Mouse (Mus musculus) limb, embryonic 12.5 days (tissue): ENCODE data around the gene Elmo2. TPM values are rescaled to one million over a fixed set of nuclear protein-coding genes. Genes with fewer than 3 reads are reported as not detected.

Source experiments
- ATAC-seq: fragments of 200-750 bp; cut with Nextera tagmentation; 2 replicates; pipeline ENCODE4 v1.8.0; 2017; ENCODE audit warnings: low read depth, moderate TSS enrichment; ENCODE audit not compliant: insufficient number of reproducible peaks, insufficient read depth, low FRiP score, low TSS enrichment
- H3K27ac ChIP-seq: fragments of 300-500 bp; sonication (generic); 2 replicates; pipeline ENCODE4 v1.5.1; 2016; ENCODE audit warnings: mild to moderate bottlenecking, moderate library complexity
- H3K27me3 ChIP-seq: fragments of 300-500 bp; sonication (generic); 2 replicates; pipeline ENCODE4 v1.6.1; 2016; ENCODE audit warnings: mild to moderate bottlenecking, moderate library complexity
- H3K36me3 ChIP-seq: fragments of 300-500 bp; sonication (generic); 2 replicates; pipeline ENCODE4 v1.6.1; 2016; ENCODE audit warnings: mild to moderate bottlenecking, moderate library complexity
- H3K4me1 ChIP-seq: fragments of 300-500 bp; sonication (generic); replicated peaks from 2 replicates; pipeline ENCODE4 v1.6.1; 2016
- H3K4me2 ChIP-seq: fragments of 300-500 bp; sonication (generic); 2 replicates; pipeline ENCODE4 v1.6.1; 2016; ENCODE audit warnings: mild to moderate bottlenecking, moderate library complexity
- H3K4me3 ChIP-seq: fragments of 300-500 bp; sonication (generic); replicated peaks from 2 replicates; pipeline ENCODE4 v1.5.1; 2016; ENCODE audit warnings: mild to moderate bottlenecking
- H3K9ac ChIP-seq: fragments of 300-500 bp; sonication (generic); replicated peaks from 2 replicates; pipeline ENCODE4 v1.6.1; 2016; ENCODE audit warnings: mild to moderate bottlenecking, moderate library complexity
- H3K9me3 ChIP-seq: fragments of 300-500 bp; sonication (generic); 2 replicates; pipeline ENCODE4 v1.6.1; 2016; ENCODE audit warnings: mild to moderate bottlenecking, moderate library complexity
- WGBS: fragments of 180-500 bp; shearing (Covaris S2); methylation state at CpG from one replicate; pipeline ENCODE4 v1.1.7; 2016; 5-methylcytosine and 5-hydroxymethylcytosine counted together
- polyA plus RNA-seq: library from polyadenylated mRNA; unstranded; fragments of >200 nt; fragmentation: Nextera tagmentation; extraction: Ambion mirVana; gene quantifications from 2 replicates; pipeline ENCODE4 v1.2.1, GENCODE M21; 2016

Elmo2 gene
- polyA plus RNA-seq, 1 experiment from 2014 or later, result 83.2 TPM

DNA sequence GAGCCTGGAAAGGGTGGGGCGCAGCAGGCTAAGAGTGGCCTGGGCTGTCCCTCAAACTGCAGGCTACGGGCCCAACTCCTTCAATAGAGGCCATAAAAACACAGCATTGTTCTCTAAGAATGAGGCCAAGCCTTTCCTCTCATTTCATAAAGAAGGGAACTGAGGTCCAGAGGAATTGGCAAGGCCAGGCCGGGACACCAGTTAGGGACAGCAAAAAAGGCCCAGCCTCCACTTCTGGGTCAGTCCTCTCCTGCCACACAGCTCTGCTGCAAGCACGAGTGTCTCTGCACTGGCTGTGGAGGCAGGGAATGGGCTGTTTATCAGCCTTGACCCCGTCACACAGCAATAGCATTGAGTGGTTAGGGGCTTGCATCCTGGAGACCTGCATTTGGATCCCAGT lies 2.8 kb downstream of the Elmo2 start:
- peaks cover 5% of the 10 kb centered on the region; the same call in 1 of the 2 replicates for H3K36me3 ChIP-seq
- H3K4me1 ChIP-seq, result peaks cover 58% of the 10 kb centered on the region
- H3K9ac ChIP-seq, result no peak overlapping the region
- ATAC-seq, result no peak
- H3K27ac ChIP-seq, result no peak overlapping the region
- H3K4me3 ChIP-seq, result no peak overlapping the region
- no peaks in the 10 kb centered on the region for H3K9me3 ChIP-seq
- WGBS, result 75% methylated on average over 5 of the region's 5 CpGs
- H3K27me3 ChIP-seq, result 0 out of 2 replicates have a peak, but pooled peaks cover under 1% of the 10 kb centered on the region
- H3K4me2 ChIP-seq, result no peak overlapping the region

DNA sequence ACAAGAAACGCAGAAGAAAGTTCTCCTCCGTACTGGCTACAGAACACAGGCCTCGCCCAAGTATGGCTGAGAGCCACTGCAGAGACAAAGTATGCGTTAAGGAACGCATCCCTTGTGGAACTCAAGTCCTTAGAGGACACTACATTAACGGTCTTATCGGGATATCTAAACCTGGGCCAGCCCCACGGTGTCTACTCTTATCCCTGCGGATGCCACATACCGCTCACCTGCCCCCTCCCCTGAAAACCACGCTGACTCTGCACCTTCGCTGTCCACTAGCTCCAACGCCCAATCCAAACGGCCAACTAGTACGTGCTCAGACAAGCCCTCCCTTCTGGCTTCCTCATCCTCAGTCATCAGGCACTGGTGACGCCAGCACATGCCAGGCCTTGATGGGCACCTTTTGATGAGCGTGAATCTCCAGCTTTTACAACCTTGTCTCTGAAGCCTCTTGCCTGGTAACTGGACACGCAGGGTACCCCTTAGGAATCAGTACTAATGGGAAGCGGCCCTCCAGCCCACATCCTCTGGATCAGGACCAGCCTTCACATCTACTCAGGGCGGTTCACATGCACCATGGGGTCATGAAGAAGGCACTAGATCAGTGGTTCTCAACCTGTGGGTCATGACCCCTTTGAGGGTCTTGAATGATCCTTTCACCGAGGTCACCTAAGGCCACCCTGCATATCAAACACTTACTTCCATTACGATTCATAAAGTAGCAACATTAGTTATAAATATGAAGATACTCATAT lies 4.1 kb downstream of the Elmo2 start:
- WGBS, result 86% methylated on average over 22 of the region's 22 CpGs
- Histone ChIP-seq H3K9me3 (no peaks in the 10 kb centered on the region), H3K4me1 (peaks cover 66% of the 10 kb centered on the region), H3K36me3 (peaks cover 5% of the 10 kb centered on the region; the same call in 1 of the 2 replicates), H3K4me2 (no peak overlapping the region), H3K9ac (no peak overlapping the region), H3K27ac (no peak overlapping the region), H3K27me3 (no peaks in the 10 kb centered on the region), H3K4me3 (no peak overlapping the region)
- ATAC-seq, result no peak

- Histone ChIP-seq H3K4me2 (no peak overlapping the region), H3K27me3 (no peaks in the 10 kb centered on the region), H3K4me1 (peaks cover 70% of the 10 kb centered on the region), H3K9ac (no peak overlapping the region), H3K27ac (peak overlapping the region; percentile 23; the same call in 1 of the 2 replicates), H3K4me3 (no peak overlapping the region), H3K9me3 (no peaks in the 10 kb centered on the region), H3K36me3 (peaks cover 5% of the 10 kb centered on the region; the same call in 1 of the 2 replicates)
- ATAC-seq, result no peak
- 68% methylated on average over 8 of the region's 8 CpGs for WGBS
Observed at GRCm38 (mm10) chr2:165321381-165321888, 4.8 kb downstream of the Elmo2 start.

DNA sequence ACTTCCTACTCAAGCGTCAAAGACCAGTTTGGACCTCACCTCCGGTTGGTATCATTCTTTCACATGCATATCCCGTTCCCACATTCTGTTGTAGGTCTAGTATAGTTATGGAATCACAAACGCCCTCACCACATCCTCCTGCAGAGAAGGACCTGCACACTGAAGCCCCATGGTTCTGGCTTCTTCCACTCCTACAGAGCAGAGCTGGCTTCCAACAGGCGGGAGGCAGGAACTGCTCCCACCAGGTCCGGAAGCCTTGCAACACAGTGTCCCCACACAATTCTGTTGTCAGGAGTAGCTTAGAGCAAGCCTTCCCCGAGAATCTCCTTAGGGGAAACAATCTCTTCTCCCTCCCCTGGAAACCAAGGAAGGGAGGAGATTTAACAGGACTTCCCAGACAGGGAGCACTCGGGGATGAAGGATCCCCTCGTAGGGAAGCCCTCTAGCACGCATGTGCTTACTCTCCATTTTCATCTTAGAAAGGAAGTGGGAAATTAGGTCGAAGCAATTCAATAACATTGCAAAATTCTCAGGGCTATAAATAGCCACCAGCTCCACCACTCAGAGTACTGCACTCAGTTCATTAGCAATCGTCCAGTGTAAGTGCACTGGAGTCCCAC lies 5.6 kb downstream of the Elmo2 start:
- no peak overlapping the region for H3K4me2 ChIP-seq
- H3K9ac ChIP-seq, result no peak overlapping the region
- WGBS, result 68% methylated on average over 12 of the region's 12 CpGs

DNA sequence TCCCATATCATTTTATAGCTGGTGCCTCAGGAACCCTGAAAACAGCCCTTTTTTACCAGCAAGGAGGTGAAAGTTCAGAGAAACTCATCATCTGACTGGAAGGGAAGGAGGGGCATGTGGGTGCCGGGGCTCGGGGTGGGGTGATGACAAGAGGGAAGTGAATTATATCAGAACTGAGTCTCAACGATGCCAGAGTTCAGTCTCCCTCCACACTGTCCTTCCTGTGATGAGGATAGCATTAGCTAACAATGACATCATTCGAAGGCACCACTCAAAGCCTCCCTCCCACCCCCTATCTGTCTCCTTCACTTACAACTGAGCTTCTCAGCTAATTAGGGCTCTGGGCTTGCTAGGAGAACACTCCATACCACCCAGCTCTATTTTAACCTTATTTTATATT lies 6.8 kb downstream of the Elmo2 start:
- Histone ChIP-seq H3K27ac (no peak overlapping the region), H3K36me3 (peaks cover 23% of the 10 kb centered on the region), H3K9me3 (no peaks in the 10 kb centered on the region), H3K27me3 (no peaks in the 10 kb centered on the region), H3K4me3 (no peak overlapping the region), H3K4me1 (peaks cover 63% of the 10 kb centered on the region), H3K4me2 (no peak overlapping the region), H3K9ac (no peak overlapping the region)
- WGBS, result 68% methylated on average over 4 of the region's 4 CpGs
- no peak for ATAC-seq

More for the DNA sequence above, 5.6 kb downstream of the Elmo2 start:
- no peak overlapping the region for H3K4me3 ChIP-seq
- H3K4me1 ChIP-seq, result peaks cover 74% of the 10 kb centered on the region
- peak overlapping the region; percentile 23; the same call in 1 of the 2 replicates for H3K27ac ChIP-seq
- H3K9me3 ChIP-seq, result no peaks in the 10 kb centered on the region
- no peaks in the 10 kb centered on the region for H3K27me3 ChIP-seq
- H3K36me3 ChIP-seq, result peaks cover 12% of the 10 kb centered on the region
- no peak for ATAC-seq

GRCm38 (mm10) chr2:165318941-165319340 lies 7.3 kb downstream of the Elmo2 start:
- H3K27ac ChIP-seq, result no peak overlapping the region
- H3K36me3 ChIP-seq, result peaks cover 28% of the 10 kb centered on the region
- H3K4me1 ChIP-seq, result peaks cover 57% of the 10 kb centered on the region
- no peaks in the 10 kb centered on the region for H3K27me3 ChIP-seq
- H3K9me3 ChIP-seq, result no peaks in the 10 kb centered on the region
- 79% methylated on average over 7 of the region's 7 CpGs for WGBS
- no peak overlapping the region for H3K9ac ChIP-seq
- no peak overlapping the region for H3K4me2 ChIP-seq
- no peak overlapping the region for H3K4me3 ChIP-seq
- ATAC-seq, result no peak

DNA sequence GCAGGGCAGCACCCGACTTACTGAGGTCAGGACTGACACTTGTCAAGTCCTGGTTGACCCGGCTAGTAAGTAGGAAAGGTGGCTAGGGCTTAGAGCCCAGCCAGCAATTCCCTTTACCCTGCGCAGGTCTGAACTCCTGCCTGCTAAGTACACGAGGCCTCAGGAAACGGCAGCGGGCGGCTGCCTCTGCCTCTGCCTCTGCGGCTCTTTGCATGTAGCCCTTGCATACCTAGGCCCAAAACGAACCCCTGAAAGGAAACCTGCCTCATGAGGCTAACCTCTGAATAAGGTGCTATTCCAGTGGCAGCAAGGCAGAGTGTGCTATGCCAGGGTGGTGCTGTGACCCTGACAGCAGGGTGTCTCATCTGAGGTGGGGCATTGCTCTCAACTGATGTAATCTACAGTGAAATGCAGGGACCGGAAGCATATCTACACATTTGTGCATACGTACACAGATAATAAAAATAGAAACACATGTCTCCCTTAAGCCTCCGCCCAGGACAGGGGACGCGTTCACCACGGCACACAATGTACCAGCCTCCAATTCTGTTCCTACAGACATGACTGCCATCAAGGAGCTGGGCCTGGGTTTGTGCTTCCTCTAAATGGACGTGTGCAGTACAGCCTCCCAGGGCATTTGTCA lies 8.5 kb downstream of the Elmo2 start:
- WGBS, result 54% methylated on average over 16 of the region's 16 CpGs
- Histone ChIP-seq H3K4me2 (peak overlapping the region; percentile 26), H3K27me3 (no peaks in the 10 kb centered on the region), H3K4me1 (peaks cover 51% of the 10 kb centered on the region), H3K27ac (peak overlapping the region; percentile 67; the same call in 1 of the 2 replicates), H3K9ac (0 out of 2 replicates have a peak overlapping the region, but pooled peaks have one; percentile 23), H3K4me3 (no peak overlapping the region), H3K36me3 (peaks cover 36% of the 10 kb centered on the region), H3K9me3 (no peaks in the 10 kb centered on the region)
- no peak for ATAC-seq

- Histone ChIP-seq H3K9me3 (no peaks in the 10 kb centered on the region), H3K27ac (peak overlapping the region; percentile 67; the same call in 1 of the 2 replicates), H3K4me1 (peaks cover 49% of the 10 kb centered on the region), H3K4me3 (no peak overlapping the region), H3K27me3 (no peaks in the 10 kb centered on the region), H3K36me3 (peaks cover 44% of the 10 kb centered on the region), H3K9ac (0 out of 2 replicates have a peak overlapping the region, but pooled peaks have one; percentile 23), H3K4me2 (peak overlapping the region; percentile 26)
- WGBS, result 12% methylated on average over 9 of the region's 9 CpGs
- ATAC-seq, result peak; percentile 54; the same call in 1 of the 2 replicates
Observed at GRCm38 (mm10) chr2:165316837-165317473, 9.3 kb downstream of the Elmo2 start.

GRCm38 (mm10) chr2:165316204-165316603 lies 10.1 kb downstream of the Elmo2 start:
- no peak overlapping the region for H3K9ac ChIP-seq
- peaks cover 51% of the 10 kb centered on the region for H3K36me3 ChIP-seq
- H3K4me1 ChIP-seq, result peaks cover 42% of the 10 kb centered on the region
- H3K27me3 ChIP-seq, result no peaks in the 10 kb centered on the region
- H3K9me3 ChIP-seq, result no peaks in the 10 kb centered on the region
- H3K4me2 ChIP-seq, result no peak overlapping the region
- ATAC-seq, result no peak
- WGBS, result 72% methylated on average over 10 of the region's 10 CpGs
- no peak overlapping the region for H3K4me3 ChIP-seq
- H3K27ac ChIP-seq, result peak overlapping the region; percentile 67; the same call in 1 of the 2 replicates

GRCm38 (mm10) chr2:165314197-165314596 lies 12.1 kb downstream of the Elmo2 start:
- H3K9ac ChIP-seq, result no peak overlapping the region
- H3K36me3 ChIP-seq, result peaks cover 72% of the 10 kb centered on the region
- no peak for ATAC-seq
- no peaks in the 10 kb centered on the region for H3K27me3 ChIP-seq
- no peak overlapping the region for H3K4me3 ChIP-seq
- H3K4me2 ChIP-seq, result no peak overlapping the region
- peaks cover 33% of the 10 kb centered on the region for H3K4me1 ChIP-seq
- no peak overlapping the region for H3K27ac ChIP-seq
- no peaks in the 10 kb centered on the region for H3K9me3 ChIP-seq
- WGBS, result 94% methylated on average over 8 of the region's 8 CpGs
